In genomic region chr6:97226083-97226491, GRCm38 (mm10) we compare ENCODE assay signal across 16 mouse cellular contexts. TPM values are rescaled to one million over a fixed set of nuclear protein-coding genes. Genes with fewer than 3 reads are reported as not detected.
DNase-seq lines count a peak whose midpoint lies in the region; ATAC-seq and TF ChIP-seq lines count a peak whose summit lies in the region.
"Had no signal": no experiment of that assay in that cellular context is flagged by ENCODE, and none has a peak within 500 bp of the region (broad histone marks: within the 10 kb centered on the region; RNA-seq: fewer than 3 reads in every experiment).

No protein-coding gene starts in this region.

- DNase-seq in heart, adult 11 months, result peak; percentile 87
- DNase-seq in heart, postnatal 36 days, result no peak
- no peak for DNase-seq in liver, embryonic 11.5 days (ENCODE audit: low spot score)
- DNase-seq in liver, result no peak
- peak; percentile 47 for DNase-seq in brain, embryonic 14.5 days (ENCODE audit: low read depth)
- no peak for DNase-seq in midbrain, embryonic 14.5 days
- DNase-seq in right cerebral cortex, adult 18-20 months, result no peak
- DNase-seq: adrenal gland, adult 2 months; cerebellum, postnatal 36 days; right cerebral cortex, postnatal 25 days; thymus, postnatal 36 days had no signal

- 0 out of 2 replicates have a peak, but pooled peaks have one; percentile 36 for ATAC-seq in liver, embryonic 11.5 days (replicated peaks; ENCODE audit: low FRiP score)
- ATAC-seq in midbrain, embryonic 14.5 days (ENCODE audit: low FRiP score, low TSS enrichment), result no peak
- no peak for ATAC-seq in activated CD4-positive, CD25-positive, alpha-beta regulatory T cell, adult 4 months

- H3K9ac ChIP-seq in liver, embryonic 11.5 days (ENCODE audit: low read depth, low read length), result no peak overlapping the region
- no peak overlapping the region for H3K9ac ChIP-seq in midbrain, embryonic 14.5 days (replicated peaks; ENCODE audit: low read length)
- H3K9ac ChIP-seq: embryonic facial prominence, embryonic 13.5 days had no signal

- TF ChIP-seq CTCF in brain, embryonic 14.5 days (IDR thresholded peaks at IDR 0.05; ENCODE audit: borderline replicate concordance, extremely low read depth, insufficient read depth, insufficient read length), result no peak

- no peaks in the 10 kb centered on the region for H3K9me3 ChIP-seq in liver, embryonic 11.5 days (ENCODE audit: control insufficient read depth, low read length)
- no peaks in the 10 kb centered on the region for H3K9me3 ChIP-seq in midbrain, embryonic 14.5 days (ENCODE audit: control insufficient read depth, low read length)
- H3K9me3 ChIP-seq: embryonic facial prominence, embryonic 13.5 days; limb, embryonic 10.5 days had no signal

- no peak overlapping the region for H3K27ac ChIP-seq in liver, embryonic 11.5 days (ENCODE audit: low read depth, low read length)
- H3K27ac ChIP-seq in midbrain, embryonic 14.5 days (replicated peaks; ENCODE audit: low read depth, low read length), result 0 out of 2 replicates have a peak overlapping the region, but pooled peaks have one; percentile 21
- H3K27ac ChIP-seq: embryonic facial prominence, embryonic 13.5 days; kidney, postnatal 0 days; limb, embryonic 10.5 days had no signal

- intact Hi-C loops in heart, postnatal 36 days (cut with DNase I), result no loop called here

- TF ChIP-seq POLR2A in brain, embryonic 14.5 days (IDR thresholded peaks at IDR 0.05; ENCODE audit: borderline replicate concordance, extremely low read depth, insufficient read depth, insufficient read length, poor library complexity, severe bottlenecking), result no peak

- H3K36me3 ChIP-seq in liver, embryonic 11.5 days (ENCODE audit: control insufficient read depth, insufficient read depth, low read length), result peaks cover 3% of the 10 kb centered on the region; the same call in 1 of the 2 replicates
- peaks cover 17% of the 10 kb centered on the region for H3K36me3 ChIP-seq in midbrain, embryonic 14.5 days (ENCODE audit: control insufficient read depth, insufficient read depth, low read length)

- no peak overlapping the region for H3K4me3 ChIP-seq in liver, embryonic 11.5 days (ENCODE audit: low read depth, low read length)
- no peak overlapping the region for H3K4me3 ChIP-seq in midbrain, embryonic 14.5 days (replicated peaks; ENCODE audit: low read depth, low read length)
- H3K4me3 ChIP-seq: embryonic facial prominence, embryonic 13.5 days; limb, embryonic 10.5 days had no signal

- 58% methylated on average over 1 of the region's 1 CpGs for WGBS in liver, embryonic 11.5 days
- WGBS in midbrain, embryonic 14.5 days, result 41% methylated on average over 1 of the region's 1 CpGs

- no peaks in the 10 kb centered on the region for H3K27me3 ChIP-seq in liver, embryonic 11.5 days (replicated peaks; ENCODE audit: control insufficient read depth, insufficient read depth, low read length)
- no peaks in the 10 kb centered on the region for H3K27me3 ChIP-seq in midbrain, embryonic 14.5 days (ENCODE audit: control insufficient read depth, insufficient read depth, low read length)
- H3K27me3 ChIP-seq: embryonic facial prominence, embryonic 13.5 days had no signal

- peaks cover 32% of the 10 kb centered on the region for H3K4me1 ChIP-seq in liver, embryonic 11.5 days (replicated peaks; ENCODE audit: control insufficient read depth, insufficient read depth, low read length)
- no peaks in the 10 kb centered on the region for H3K4me1 ChIP-seq in midbrain, embryonic 14.5 days (ENCODE audit: control insufficient read depth, insufficient read depth, low read length)

- H3K4me2 ChIP-seq in liver, embryonic 11.5 days, result no peak overlapping the region
- H3K4me2 ChIP-seq in midbrain, embryonic 14.5 days (ENCODE audit: low read length), result no peak overlapping the region
- H3K4me2 ChIP-seq: embryonic facial prominence, embryonic 13.5 days had no signal

RNA-seq across cellular contexts. Expression of gene Arl6ip5, which starts 15.6 kb away (rescaled TPM):
- 100 to 1,000 TPM; 120 to 128 TPM for total RNA-seq in heart, postnatal 36 days (2021)
- 36.4 and 38.6 TPM in 2 replicates for polyA plus RNA-seq in liver, embryonic 11.5 days (2014; fragmentation: Nextera tagmentation; extraction: Ambion mirVana)
- 111 and 125 TPM in 2 replicates for polyA plus RNA-seq in brain, embryonic 14.5 days (2012; rRNA removed)
- 70.7 and 113 TPM in 2 replicates for polyA plus RNA-seq in midbrain, embryonic 14.5 days (2014; fragmentation: Nextera tagmentation; extraction: Ambion mirVana)
- polyA plus RNA-seq in activated CD4-positive, CD25-positive, alpha-beta regulatory T cell, adult 4 months (2017; shearing (Covaris generic)), result 100 to 1,000 TPM; 185 to 248 TPM

RNA-seq across cellular contexts. Expression of gene Uba3, which starts 20.6 kb away (rescaled TPM):
- total RNA-seq in heart, postnatal 36 days (2021), result 10 to 100 TPM; 53.0 to 61.3 TPM
- 60.5 and 65.3 TPM in 2 replicates for polyA plus RNA-seq in liver, embryonic 11.5 days (2014; fragmentation: Nextera tagmentation; extraction: Ambion mirVana)
- 71.3 and 84.4 TPM in 2 replicates for polyA plus RNA-seq in brain, embryonic 14.5 days (2012; rRNA removed)
- polyA plus RNA-seq in midbrain, embryonic 14.5 days (2014; fragmentation: Nextera tagmentation; extraction: Ambion mirVana), result 97.7 and 98.5 TPM in 2 replicates
- polyA plus RNA-seq in activated CD4-positive, CD25-positive, alpha-beta regulatory T cell, adult 4 months (2017; shearing (Covaris generic)), result 10 to 100 TPM; 34.6 to 41.3 TPM

RNA-seq across cellular contexts. Expression of gene Lmod3, which starts 26.5 kb away (rescaled TPM):
- total RNA-seq in heart, postnatal 36 days (2021), result 10 to 100 TPM; 57.6 to 64.6 TPM
- 0.08 TPM in 1 of 2 replicates, not detected in the other for polyA plus RNA-seq in liver, embryonic 11.5 days (2014; fragmentation: Nextera tagmentation; extraction: Ambion mirVana)
- polyA plus RNA-seq in brain, embryonic 14.5 days (2012; rRNA removed), result 0.05 and 0.09 TPM in 2 replicates
- polyA plus RNA-seq in midbrain, embryonic 14.5 days (2014; fragmentation: Nextera tagmentation; extraction: Ambion mirVana), result not detected in 2 replicates
- not detected for polyA plus RNA-seq in activated CD4-positive, CD25-positive, alpha-beta regulatory T cell, adult 4 months (2017; shearing (Covaris generic))
- total RNA-seq: adrenal gland, adult 2 months; layer of hippocampus, postnatal 14 days had no signal
- polyA plus RNA-seq: adrenal gland, adult 2 months had no signal

RNA-seq across cellular contexts. Expression of gene Tmf1, which starts 47.2 kb away (rescaled TPM):
- 10 to 100 TPM; 38.5 to 39.7 TPM for total RNA-seq in heart, postnatal 36 days (2021)
- 21.1 and 21.8 TPM in 2 replicates for polyA plus RNA-seq in liver, embryonic 11.5 days (2014; fragmentation: Nextera tagmentation; extraction: Ambion mirVana)
- polyA plus RNA-seq in brain, embryonic 14.5 days (2012; rRNA removed), result 3.0 and 8.4 TPM in 2 replicates
- polyA plus RNA-seq in midbrain, embryonic 14.5 days (2014; fragmentation: Nextera tagmentation; extraction: Ambion mirVana), result 37.5 and 42.7 TPM in 2 replicates
- 10 to 100 TPM; 39.4 to 50.8 TPM for polyA plus RNA-seq in activated CD4-positive, CD25-positive, alpha-beta regulatory T cell, adult 4 months (2017; shearing (Covaris generic))

Comparison
In these comparisons a context has a peak if more than half of its experiments do, and no peak if none do; other contexts are left out.
1. DNase-seq: peak in heart, adult 11 months (single experiment) and brain, embryonic 14.5 days (single experiment); none in heart, postnatal 36 days (0 of 2), liver, embryonic 11.5 days (single experiment), liver (single experiment), midbrain, embryonic 14.5 days (single experiment) and right cerebral cortex, adult 18-20 months (single experiment).